Mouse (Mus musculus) testis, adult 2 months (tissue): ENCODE measurements around the gene Tnfsf9.

ENCODE experiments used
- CTCF ChIP-seq: fragments of 200-500 bp; IDR thresholded peaks from 2 replicates; pipeline ENCODE4 v1.5.1; 2012; ENCODE audit warnings: low read depth, mild to moderate bottlenecking, inconsistent platforms, low read length, moderate library complexity; ENCODE audit not compliant: control insufficient read depth, insufficient read depth, insufficient replicate concordance
- POLR2A ChIP-seq: fragments of 200-500 bp; IDR thresholded peaks from 2 replicates; pipeline ENCODE4 v1.6.1; 2012; ENCODE audit warnings: low read depth, mild to moderate bottlenecking, inconsistent platforms, low read length, moderate library complexity; ENCODE audit not compliant: control insufficient read depth

GRCm38 (mm10) chr17:57087049-57087832 lies 17.9 kb upstream of the Tnfsf9 start, which contains the start of gene Tubb4a:
- no peak for TF ChIP-seq CTCF
- no peak for TF ChIP-seq POLR2A
